Mouse (Mus musculus) stomach, postnatal 0 days (tissue): ENCODE measurements around the gene Cela3b.

ENCODE experiments used
- CTCF ChIP-seq: IDR thresholded peaks from 2 replicates; pipeline ENCODE4 v1.5.1; 2016; ENCODE audit warnings: antibody characterized with exemption, low read depth, mild to moderate bottlenecking, moderate library complexity
- EP300 ChIP-seq: optimal IDR thresholded peaks from 2 replicates; pipeline ENCODE3; 2016; ENCODE audit warnings: antibody characterized with exemption

GRCm38 (mm10) chr4:137390196-137390595 lies 40.1 kb downstream of the Cela3b start:
- TF ChIP-seq CTCF, result no peak
- TF ChIP-seq EP300, result no peak
